Mouse (Mus musculus): ENCODE results near the gene Tnpo3. TPM values are rescaled to one million over a fixed set of nuclear protein-coding genes. Genes with fewer than 3 reads are reported as not detected.

Gene Tnpo3
- polyA plus RNA-seq, 1 experiment from 2014 or later, result 71.6 TPM

GRCm38 (mm10) chr6:29636322-29637092, 26.8 kb upstream of the Tnpo3 start:
- 83% methylated on average over 4 of the region's 4 CpGs for WGBS
- Histone ChIP-seq H3K9ac (no peak overlapping the region), H3K9me3 (replicated peaks) (no peaks in the 10 kb centered on the region), H3K4me3 (no peak overlapping the region), H3K36me3 (no peaks in the 10 kb centered on the region), H3K4me2 (no peak overlapping the region), H3K4me1 (replicated peaks) (no peaks in the 10 kb centered on the region; the same call in 1 of the 2 replicates), H3K27me3 (replicated peaks) (peaks cover 35% of the 10 kb centered on the region), H3K27ac (ENCODE audit: poor library complexity, severe bottlenecking) (no peak overlapping the region)
- no peak for ATAC-seq (ENCODE audit: insufficient number of reproducible peaks, low FRiP score)

DNA sequence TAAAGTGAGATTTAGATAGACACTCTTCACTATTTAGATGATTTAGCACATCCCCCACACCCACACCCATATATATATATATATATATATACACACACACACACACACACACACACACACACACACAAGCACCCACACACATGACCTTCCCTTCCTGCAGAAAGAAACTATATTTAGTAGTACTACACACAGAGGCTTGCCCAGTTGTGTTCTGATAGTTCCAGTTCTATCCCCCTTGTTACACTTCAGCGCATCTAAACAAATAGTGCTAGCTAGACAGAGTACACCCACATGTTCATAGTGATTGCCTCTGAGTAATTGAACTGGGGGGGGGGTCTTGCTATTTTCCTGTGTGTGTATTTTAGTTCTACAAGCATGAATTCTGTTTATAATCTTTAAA, 24.9 kb upstream of the Tnpo3 start:
- Histone ChIP-seq H3K4me3 (no peak overlapping the region), H3K27ac (ENCODE audit: poor library complexity, severe bottlenecking) (no peak overlapping the region), H3K36me3 (no peaks in the 10 kb centered on the region), H3K4me2 (no peak overlapping the region), H3K9ac (no peak overlapping the region), H3K4me1 (replicated peaks) (no peaks in the 10 kb centered on the region; the same call in 1 of the 2 replicates), H3K9me3 (replicated peaks) (no peaks in the 10 kb centered on the region), H3K27me3 (replicated peaks) (peaks cover 33% of the 10 kb centered on the region)
- ATAC-seq (ENCODE audit: insufficient number of reproducible peaks, low FRiP score), result no peak
- 83% methylated on average over 1 of the region's 1 CpGs for WGBS

DNA sequence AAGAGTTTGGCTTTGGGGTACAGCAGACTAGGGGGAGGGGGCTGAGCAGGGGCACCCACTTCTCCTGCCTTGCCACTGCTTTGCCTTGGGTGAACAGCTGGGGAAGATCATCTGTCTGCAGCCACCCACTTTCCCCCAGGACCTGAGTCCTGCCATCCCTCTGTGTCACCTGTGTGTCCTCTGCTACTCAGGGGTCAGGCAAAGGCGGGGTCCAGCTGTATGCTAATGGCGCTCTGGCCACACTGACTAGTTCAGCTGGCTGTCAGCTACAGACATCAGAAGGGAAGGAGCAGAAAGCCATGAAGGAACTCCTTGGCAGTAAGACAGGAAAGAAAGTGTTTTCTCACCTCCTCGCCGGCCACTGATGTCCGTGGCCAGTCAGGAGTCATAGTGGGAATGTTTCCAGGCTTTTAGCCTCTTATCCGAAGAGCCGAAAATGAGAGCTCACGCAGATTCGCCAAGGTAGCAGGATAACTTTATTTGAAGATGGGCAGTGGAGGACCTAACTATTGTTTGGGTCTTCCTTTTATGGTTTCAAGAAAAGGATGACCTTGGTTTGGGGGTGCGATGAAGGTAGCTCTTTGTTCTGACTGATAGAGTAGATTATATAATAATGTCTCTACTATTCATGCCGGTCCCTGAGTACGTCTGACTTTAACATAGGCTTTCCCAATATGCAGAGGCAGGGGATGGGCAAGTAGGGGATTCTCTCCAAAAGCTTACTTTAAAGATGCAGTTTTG, 23.0 kb upstream of the Tnpo3 start:
- WGBS, result 37% methylated on average over 12 of the region's 12 CpGs
- no peak for ATAC-seq (ENCODE audit: insufficient number of reproducible peaks, low FRiP score)
- Histone ChIP-seq H3K27ac (ENCODE audit: poor library complexity, severe bottlenecking) (no peak overlapping the region), H3K4me3 (no peak overlapping the region), H3K4me1 (replicated peaks) (no peaks in the 10 kb centered on the region), H3K9ac (no peak overlapping the region), H3K4me2 (no peak overlapping the region), H3K27me3 (replicated peaks) (peaks cover 25% of the 10 kb centered on the region), H3K36me3 (no peaks in the 10 kb centered on the region), H3K9me3 (replicated peaks) (no peaks in the 10 kb centered on the region)

DNA sequence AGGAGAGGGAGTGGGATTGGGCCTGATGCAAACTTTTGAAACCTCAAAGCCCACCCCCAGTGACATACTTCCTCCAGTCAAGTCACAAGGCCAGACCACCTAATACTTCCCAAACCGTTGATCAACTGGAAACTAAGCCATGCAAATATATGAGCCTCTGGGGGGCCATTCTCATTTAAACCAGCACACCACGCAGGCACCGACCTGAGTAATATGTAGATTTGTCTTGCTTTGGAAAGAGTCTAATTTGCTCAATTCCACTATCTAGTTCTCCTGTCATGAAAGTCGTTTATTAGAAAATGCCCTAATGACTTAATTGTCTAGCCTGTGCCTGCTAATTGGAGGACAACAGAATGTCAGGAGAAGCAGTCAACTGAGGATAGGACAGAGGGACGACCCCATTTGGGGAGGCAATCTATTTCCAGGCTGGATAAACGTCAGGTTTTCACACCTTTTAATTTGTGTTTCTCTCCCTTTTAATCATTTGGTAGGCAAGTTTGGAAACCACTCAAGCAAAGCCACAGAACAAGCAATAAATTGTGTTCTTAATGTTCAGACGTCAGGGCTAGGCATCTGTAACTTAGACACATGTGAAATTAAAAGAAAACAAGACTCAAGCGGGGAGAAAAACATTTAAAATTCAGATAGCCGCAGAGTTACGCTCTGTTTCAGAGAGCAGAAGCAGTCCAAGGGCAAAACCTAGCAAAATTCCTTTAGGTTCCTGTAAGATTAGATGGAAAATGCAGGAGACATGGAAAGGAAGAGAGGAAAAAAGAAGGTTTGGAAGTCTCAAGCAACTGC, 22.3 kb upstream of the Tnpo3 start:
- no peak overlapping the region for H3K4me3 ChIP-seq
- H3K4me1 ChIP-seq (replicated peaks), result no peaks in the 10 kb centered on the region
- no peak for ATAC-seq (ENCODE audit: insufficient number of reproducible peaks, low FRiP score)
- 29% methylated on average over 10 of the region's 10 CpGs for WGBS
- no peaks in the 10 kb centered on the region for H3K36me3 ChIP-seq
- H3K9me3 ChIP-seq (replicated peaks), result no peaks in the 10 kb centered on the region
- no peak overlapping the region for H3K4me2 ChIP-seq
- peaks cover 25% of the 10 kb centered on the region for H3K27me3 ChIP-seq (replicated peaks)
- H3K9ac ChIP-seq, result no peak overlapping the region
- H3K27ac ChIP-seq (ENCODE audit: poor library complexity, severe bottlenecking), result no peak overlapping the region

- no peaks in the 10 kb centered on the region for H3K36me3 ChIP-seq
Measured at GRCm38 (mm10) chr6:29630216-29630615, 20.5 kb upstream of the Tnpo3 start.

GRCm38 (mm10) chr6:29627756-29628155, 18.1 kb upstream of the Tnpo3 start:
- Histone ChIP-seq H3K9ac (no peak overlapping the region), H3K27ac (ENCODE audit: poor library complexity, severe bottlenecking) (no peak overlapping the region), H3K4me2 (no peak overlapping the region), H3K9me3 (replicated peaks) (no peaks in the 10 kb centered on the region; the same call in 1 of the 2 replicates), H3K4me3 (no peak overlapping the region), H3K27me3 (replicated peaks) (peaks cover 16% of the 10 kb centered on the region), H3K4me1 (replicated peaks) (no peaks in the 10 kb centered on the region), H3K36me3 (no peaks in the 10 kb centered on the region)
- WGBS, result 73% methylated on average over 2 of the region's 2 CpGs
- ATAC-seq (ENCODE audit: insufficient number of reproducible peaks, low FRiP score), result no peak

More at GRCm38 (mm10) chr6:29630216-29630615, 20.5 kb upstream of the Tnpo3 start:
- H3K4me1 ChIP-seq (replicated peaks), result no peaks in the 10 kb centered on the region
- peaks cover 25% of the 10 kb centered on the region for H3K27me3 ChIP-seq (replicated peaks)
- H3K4me2 ChIP-seq, result no peak overlapping the region
- no peak overlapping the region for H3K9ac ChIP-seq
- no peaks in the 10 kb centered on the region; the same call in 1 of the 2 replicates for H3K9me3 ChIP-seq (replicated peaks)
- no peak overlapping the region for H3K27ac ChIP-seq (ENCODE audit: poor library complexity, severe bottlenecking)
- H3K4me3 ChIP-seq, result no peak overlapping the region
- 75% methylated on average over 1 of the region's 1 CpGs for WGBS
- no peak for ATAC-seq (ENCODE audit: insufficient number of reproducible peaks, low FRiP score)

GRCm38 (mm10) chr6:29623857-29624256, 14.2 kb upstream of the Tnpo3 start:
- Histone ChIP-seq H3K4me2 (no peak overlapping the region), H3K9ac (no peak overlapping the region), H3K36me3 (no peaks in the 10 kb centered on the region), H3K4me1 (replicated peaks) (no peaks in the 10 kb centered on the region), H3K4me3 (no peak overlapping the region), H3K27me3 (replicated peaks) (no peaks in the 10 kb centered on the region), H3K27ac (ENCODE audit: poor library complexity, severe bottlenecking) (no peak overlapping the region), H3K9me3 (replicated peaks) (no peaks in the 10 kb centered on the region; the same call in none of the 2 replicates)
- 80% methylated on average over 2 of the region's 2 CpGs for WGBS
- no peak for ATAC-seq (ENCODE audit: insufficient number of reproducible peaks, low FRiP score)

GRCm38 (mm10) chr6:29622273-29622672, 12.6 kb upstream of the Tnpo3 start:
- no peak for ATAC-seq (ENCODE audit: insufficient number of reproducible peaks, low FRiP score)
- H3K27me3 ChIP-seq (replicated peaks), result peaks cover 10% of the 10 kb centered on the region
- H3K27ac ChIP-seq (ENCODE audit: poor library complexity, severe bottlenecking), result no peak overlapping the region
- no peaks in the 10 kb centered on the region for H3K36me3 ChIP-seq
- H3K4me2 ChIP-seq, result no peak overlapping the region
- no peak overlapping the region for H3K4me3 ChIP-seq
- H3K9ac ChIP-seq, result no peak overlapping the region
- H3K9me3 ChIP-seq (replicated peaks), result no peaks in the 10 kb centered on the region; the same call in none of the 2 replicates
- WGBS, result 40% methylated on average over 6 of the region's 6 CpGs
- H3K4me1 ChIP-seq (replicated peaks), result no peaks in the 10 kb centered on the region

GRCm38 (mm10) chr6:29620840-29621543, 11.3 kb upstream of the Tnpo3 start:
- Histone ChIP-seq H3K4me3 (no peak overlapping the region), H3K27ac (ENCODE audit: poor library complexity, severe bottlenecking) (no peak overlapping the region), H3K4me1 (replicated peaks) (no peaks in the 10 kb centered on the region), H3K9ac (no peak overlapping the region), H3K27me3 (replicated peaks) (peaks cover 15% of the 10 kb centered on the region), H3K36me3 (no peaks in the 10 kb centered on the region), H3K9me3 (replicated peaks) (no peaks in the 10 kb centered on the region; the same call in 1 of the 2 replicates), H3K4me2 (peak overlapping the region; percentile 8; the same call in 1 of the 2 replicates)
- 49% methylated on average over 17 of the region's 17 CpGs for WGBS
- ATAC-seq (ENCODE audit: insufficient number of reproducible peaks, low FRiP score), result no peak

GRCm38 (mm10) chr6:29620176-29620575, 10.5 kb upstream of the Tnpo3 start:
- no peak overlapping the region for H3K4me2 ChIP-seq
- H3K36me3 ChIP-seq, result no peaks in the 10 kb centered on the region
- no peaks in the 10 kb centered on the region for H3K4me1 ChIP-seq (replicated peaks)
- no peak overlapping the region for H3K9ac ChIP-seq
- H3K27ac ChIP-seq (ENCODE audit: poor library complexity, severe bottlenecking), result no peak overlapping the region
- no peak overlapping the region for H3K4me3 ChIP-seq
- ATAC-seq (ENCODE audit: insufficient number of reproducible peaks, low FRiP score), result no peak
- peaks cover 15% of the 10 kb centered on the region for H3K27me3 ChIP-seq (replicated peaks)
- 40% methylated on average over 3 of the region's 3 CpGs for WGBS
- H3K9me3 ChIP-seq (replicated peaks), result no peaks in the 10 kb centered on the region; the same call in 1 of the 2 replicates
